In genomic region chr6:128839266-128839771, GRCm38 (mm10) we compare ENCODE assay signal across 8 mouse cellular contexts. TPM values are rescaled to one million over a fixed set of nuclear protein-coding genes. Genes with fewer than 3 reads are reported as not detected.
DNase-seq lines count a peak whose midpoint lies in the region; ATAC-seq lines count a peak whose summit lies in the region.

No protein-coding gene starts in this region.

- no peaks in the 10 kb centered on the region for H3K27me3 ChIP-seq in megakaryocyte, embryonic 14.5 days (replicated peaks)

- peaks cover 61% of the 10 kb centered on the region for H3K4me1 ChIP-seq in megakaryocyte, embryonic 14.5 days

- peak; percentile 81 for DNase-seq in gastrocnemius, adult 8-10 months (ENCODE audit: low spot score in 2 of 2)
- DNase-seq in hindlimb bud, embryonic 11.5 days (ENCODE audit: extremely low spot score, low read depth, low spot score) = peak; percentile 91
- peak; percentile 57 to 83 for DNase-seq in left cerebral cortex, adult 9 months (ENCODE audit: low spot score in 2 of 2)
- DNase-seq in right cerebral cortex, adult 2 months (ENCODE audit: low spot score in 2 of 2) = peak; percentile 71 to 78
- DNase-seq in urinary bladder, postnatal 36 days (ENCODE audit: low spot score in 2 of 2) = peak; percentile 80 to 81

- no peaks in the 10 kb centered on the region for H3K36me3 ChIP-seq in megakaryocyte, embryonic 14.5 days (replicated peaks; ENCODE audit: low read length)

- peak overlapping the region; percentile 97 for H3K4me3 ChIP-seq in megakaryocyte, embryonic 14.5 days (replicated peaks)

- H3K9me3 ChIP-seq in megakaryocyte, embryonic 14.5 days = no peaks in the 10 kb centered on the region

- ATAC-seq in activated CD4-positive, CD25-positive, alpha-beta regulatory T cell, adult 4 months = peak; percentile 29
- ATAC-seq in common myeloid progenitor, adult 5-6 weeks (replicated peaks; ENCODE audit: low read depth, poor library complexity, severe bottlenecking) = peak; percentile 46

RNA-seq across cellular contexts. Expression of gene Klrb1b, which starts 13.2 kb away (rescaled TPM):
- polyA plus RNA-seq in activated CD4-positive, CD25-positive, alpha-beta regulatory T cell, adult 4 months (2017; shearing (Covaris generic)) = not detected
- total RNA-seq in common myeloid progenitor, adult 5-6 weeks (2017) = not detected in 2 replicates
- total RNA-seq in gastrocnemius, adult 8-10 months (2022) = not detected
- not detected in 2 replicates for polyA plus RNA-seq in megakaryocyte, embryonic 14.5 days (2012; ENCODE audit: insufficient read depth, low replicate concordance)

RNA-seq across cellular contexts. Expression of gene Gm44511, which starts 13.2 kb away (rescaled TPM):
- not detected for polyA plus RNA-seq in activated CD4-positive, CD25-positive, alpha-beta regulatory T cell, adult 4 months (2017; shearing (Covaris generic))
- total RNA-seq in common myeloid progenitor, adult 5-6 weeks (2017) = 1.5 and 2.0 TPM in 2 replicates
- total RNA-seq in gastrocnemius, adult 8-10 months (2022) = under 1 TPM in 1 of 4 experiments, not detected in 3; 0.61 TPM
- polyA plus RNA-seq in megakaryocyte, embryonic 14.5 days (2012; ENCODE audit: insufficient read depth, low replicate concordance) = not detected in 2 replicates

RNA-seq across cellular contexts. Expression of gene Clec2i, which starts 48.1 kb away (rescaled TPM):
- 10 to 100 TPM; 55.9 to 76.5 TPM for polyA plus RNA-seq in activated CD4-positive, CD25-positive, alpha-beta regulatory T cell, adult 4 months (2017; shearing (Covaris generic))
- 8.0 and 8.1 TPM in 2 replicates for total RNA-seq in common myeloid progenitor, adult 5-6 weeks (2017)
- total RNA-seq in gastrocnemius, adult 8-10 months (2022) = not detected
- polyA plus RNA-seq in megakaryocyte, embryonic 14.5 days (2012; ENCODE audit: insufficient read depth, low replicate concordance) = not detected in 2 replicates

RNA-seq across cellular contexts. Expression of gene Klrb1c, which starts 50.3 kb away (rescaled TPM):
- polyA plus RNA-seq in activated CD4-positive, CD25-positive, alpha-beta regulatory T cell, adult 4 months (2017; shearing (Covaris generic)) = 1 to 10 TPM; 1.5 to 3.8 TPM
- total RNA-seq in common myeloid progenitor, adult 5-6 weeks (2017) = 0.44 and 0.59 TPM in 2 replicates
- total RNA-seq in gastrocnemius, adult 8-10 months (2022) = not detected
- not detected in 2 replicates for polyA plus RNA-seq in megakaryocyte, embryonic 14.5 days (2012; ENCODE audit: insufficient read depth, low replicate concordance)

RNA-seq across cellular contexts. Expression of gene BC035044, which starts 51.6 kb away (rescaled TPM):
- 1 to 10 TPM; 4.2 to 6.0 TPM for polyA plus RNA-seq in activated CD4-positive, CD25-positive, alpha-beta regulatory T cell, adult 4 months (2017; shearing (Covaris generic))
- 213 and 215 TPM in 2 replicates for total RNA-seq in common myeloid progenitor, adult 5-6 weeks (2017)
- total RNA-seq in gastrocnemius, adult 8-10 months (2022) = not detected
- polyA plus RNA-seq in megakaryocyte, embryonic 14.5 days (2012; ENCODE audit: insufficient read depth, low replicate concordance) = 0.43 TPM in 1 of 2 replicates, not detected in the other

Comparison
In these comparisons a context has a peak if more than half of its experiments do, and no peak if none do; other contexts are left out.
1. Peak in every context shown above with its lines: DNase-seq, ATAC-seq and H3K4me3 ChIP-seq.